Mouse (Mus musculus) heart, adult 2 months (tissue): ENCODE results near the gene Iqsec1.

Source experiments
- CTCF ChIP-seq: fragments of 200-600 bp; IDR thresholded peaks from 2 replicates; pipeline ENCODE4 v1.8.1; 2022; ENCODE audit warnings: antibody characterized with exemption, mild to moderate bottlenecking, moderate library complexity
- EP300 ChIP-seq: fragments of 200-500 bp; IDR thresholded peaks from 2 replicates; pipeline ENCODE4 v1.6.1; 2011; ENCODE audit warnings: low read depth, low read length, control low read depth; ENCODE audit not compliant: insufficient read depth
- POLR2A ChIP-seq: fragments of 200-500 bp; IDR thresholded peaks from 2 replicates; pipeline ENCODE4 v1.6.1; 2011; ENCODE audit warnings: mild to moderate bottlenecking, low read depth, low read length, control low read depth; ENCODE audit not compliant: insufficient read depth

DNA sequence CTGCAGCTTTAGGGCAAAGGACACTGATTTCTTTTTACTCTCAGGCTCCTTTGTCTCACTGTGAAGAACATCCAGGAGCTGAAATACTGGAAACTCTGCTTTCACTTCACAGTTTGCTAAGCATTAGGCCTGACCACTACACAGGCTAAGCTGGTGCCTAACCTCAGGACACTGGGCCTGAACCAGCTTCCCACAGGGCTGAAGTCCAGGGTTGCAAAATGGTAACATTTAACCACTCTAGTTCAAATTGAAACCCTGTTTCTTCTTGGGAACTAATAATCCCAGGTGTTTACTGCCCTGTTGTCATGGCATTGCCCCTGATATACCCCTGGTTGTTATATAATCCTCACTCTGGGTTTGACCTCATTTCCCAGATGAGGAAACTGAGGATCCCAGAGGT, 234.8 kb downstream of the Iqsec1 start:
- no peak for TF ChIP-seq EP300
- no peak for TF ChIP-seq CTCF
- TF ChIP-seq POLR2A = no peak
